Mouse (Mus musculus) neural tube, embryonic 15.5 days (tissue): Measurements from ENCODE around the gene Clasp1. TPM values are rescaled to one million over a fixed set of nuclear protein-coding genes. Genes with fewer than 3 reads are reported as not detected.

Experiments
- ATAC-seq: fragments of 200-750 bp; cut with Nextera tagmentation; 2 replicates; pipeline ENCODE4 v1.8.0; 2017; ENCODE audit warnings: mild to moderate bottlenecking, moderate TSS enrichment, moderate library complexity; ENCODE audit not compliant: low FRiP score
- H3K27ac ChIP-seq: fragments of 300-500 bp; sonication (generic); replicated peaks from 2 replicates; pipeline ENCODE4 v1.5.1; 2015; ENCODE audit warnings: mild to moderate bottlenecking, inconsistent platforms
- H3K27me3 ChIP-seq: fragments of 300-500 bp; sonication (generic); replicated peaks from 2 replicates; pipeline ENCODE4 v1.6.1; 2015; ENCODE audit warnings: inconsistent platforms
- H3K36me3 ChIP-seq: fragments of 300-500 bp; sonication (generic); 2 replicates; pipeline ENCODE4 v1.6.1; 2015; ENCODE audit warnings: inconsistent platforms
- H3K4me1 ChIP-seq: fragments of 300-500 bp; sonication (generic); 2 replicates; pipeline ENCODE4 v1.6.1; 2015; ENCODE audit warnings: inconsistent platforms
- H3K4me2 ChIP-seq: fragments of 300-500 bp; sonication (generic); 2 replicates; pipeline ENCODE4 v1.6.1; 2015; ENCODE audit warnings: inconsistent platforms, mild to moderate bottlenecking, moderate library complexity
- H3K4me3 ChIP-seq: fragments of 300-500 bp; sonication (generic); replicated peaks from 2 replicates; pipeline ENCODE4 v1.5.1; 2015; ENCODE audit warnings: mild to moderate bottlenecking, inconsistent platforms
- H3K9ac ChIP-seq: fragments of 300-500 bp; sonication (generic); replicated peaks from 2 replicates; pipeline ENCODE4 v1.6.1; 2015; ENCODE audit warnings: mild to moderate bottlenecking, inconsistent platforms
- H3K9me3 ChIP-seq: fragments of 300-500 bp; sonication (generic); replicated peaks from 2 replicates; pipeline ENCODE4 v1.6.1; 2016; ENCODE audit warnings: inconsistent platforms
- WGBS: fragments of 180-500 bp; shearing (Covaris S2); methylation state at CpG from one replicate; pipeline ENCODE4 v1.1.7; 2015; ENCODE audit warnings: mixed read lengths; 5-methylcytosine and 5-hydroxymethylcytosine counted together
- polyA plus RNA-seq: library from polyadenylated mRNA; unstranded; fragments of >200 nt; fragmentation: Nextera tagmentation; extraction: Ambion mirVana; gene quantifications from 2 replicates; pipeline ENCODE4 v1.2.1, GENCODE M21; 2015

The Clasp1 gene
- polyA plus RNA-seq, 1 experiment from 2014 or later: 88.1 TPM

- no peak for ATAC-seq
- Histone ChIP-seq H3K9me3 (no peaks in the 10 kb centered on the region), H3K4me1 (0 out of 2 replicates have a peak, but pooled peaks cover 3% of the 10 kb centered on the region), H3K36me3 (no peaks in the 10 kb centered on the region; the same call in 1 of the 2 replicates), H3K4me2 (no peak overlapping the region), H3K27me3 (no peaks in the 10 kb centered on the region), H3K27ac (no peak overlapping the region), H3K4me3 (no peak overlapping the region), H3K9ac (no peak overlapping the region)
- 89% methylated on average over 6 of the region's 6 CpGs for WGBS
Observed at GRCm38 (mm10) chr1:118481703-118482102, 92.8 kb downstream of the Clasp1 start.

GRCm38 (mm10) chr1:118482285-118483019, 93.6 kb downstream of the Clasp1 start:
- no peak for ATAC-seq
- H3K27me3 ChIP-seq: no peaks in the 10 kb centered on the region
- no peaks in the 10 kb centered on the region for H3K9me3 ChIP-seq
- H3K4me2 ChIP-seq: no peak overlapping the region
- no peak overlapping the region for H3K9ac ChIP-seq
- 0 out of 2 replicates have a peak, but pooled peaks cover 3% of the 10 kb centered on the region for H3K4me1 ChIP-seq
- WGBS: 90% methylated on average over 8 of the region's 8 CpGs
- no peaks in the 10 kb centered on the region; the same call in 1 of the 2 replicates for H3K36me3 ChIP-seq
- H3K27ac ChIP-seq: no peak overlapping the region
- H3K4me3 ChIP-seq: no peak overlapping the region

GRCm38 (mm10) chr1:118483504-118484096, 94.7 kb downstream of the Clasp1 start:
- H3K4me1 ChIP-seq: 0 out of 2 replicates have a peak, but pooled peaks cover 3% of the 10 kb centered on the region
- H3K4me3 ChIP-seq: no peak overlapping the region
- H3K27ac ChIP-seq: no peak overlapping the region
- no peak for ATAC-seq
- H3K4me2 ChIP-seq: no peak overlapping the region
- WGBS: 82% methylated on average over 6 of the region's 6 CpGs
- H3K9ac ChIP-seq: no peak overlapping the region
- no peaks in the 10 kb centered on the region for H3K27me3 ChIP-seq
- H3K36me3 ChIP-seq: no peaks in the 10 kb centered on the region; the same call in 1 of the 2 replicates
- no peaks in the 10 kb centered on the region for H3K9me3 ChIP-seq

- H3K9me3 ChIP-seq: no peaks in the 10 kb centered on the region
- ATAC-seq: no peak
- H3K27me3 ChIP-seq: no peaks in the 10 kb centered on the region
- no peak overlapping the region for H3K4me2 ChIP-seq
- 85% methylated on average over 3 of the region's 3 CpGs for WGBS
- H3K4me1 ChIP-seq: 0 out of 2 replicates have a peak, but pooled peaks cover 3% of the 10 kb centered on the region
- H3K36me3 ChIP-seq: no peaks in the 10 kb centered on the region; the same call in 1 of the 2 replicates
- H3K27ac ChIP-seq: no peak overlapping the region
- H3K4me3 ChIP-seq: no peak overlapping the region
- H3K9ac ChIP-seq: no peak overlapping the region
Observed at GRCm38 (mm10) chr1:118485572-118485971, 96.7 kb downstream of the Clasp1 start.

GRCm38 (mm10) chr1:118486021-118486420, 97.2 kb downstream of the Clasp1 start:
- 0 out of 2 replicates have a peak, but pooled peaks cover 3% of the 10 kb centered on the region for H3K4me1 ChIP-seq
- no peaks in the 10 kb centered on the region for H3K9me3 ChIP-seq
- H3K4me2 ChIP-seq: no peak overlapping the region
- no peak overlapping the region for H3K27ac ChIP-seq
- no peak overlapping the region for H3K9ac ChIP-seq
- no peaks in the 10 kb centered on the region; the same call in 1 of the 2 replicates for H3K36me3 ChIP-seq
- ATAC-seq: no peak
- no peaks in the 10 kb centered on the region for H3K27me3 ChIP-seq
- H3K4me3 ChIP-seq: no peak overlapping the region

GRCm38 (mm10) chr1:118492811-118493210, 104.0 kb downstream of the Clasp1 start:
- Histone ChIP-seq H3K36me3 (peaks cover 5% of the 10 kb centered on the region), H3K4me3 (no peak overlapping the region), H3K9me3 (no peaks in the 10 kb centered on the region), H3K4me1 (peaks cover 10% of the 10 kb centered on the region; the same call in 1 of the 2 replicates), H3K27ac (no peak overlapping the region), H3K27me3 (no peaks in the 10 kb centered on the region), H3K9ac (no peak overlapping the region), H3K4me2 (no peak overlapping the region)
- WGBS: 92% methylated on average over 3 of the region's 3 CpGs
- ATAC-seq: no peak

- no peak overlapping the region for H3K27ac ChIP-seq
- WGBS: 96% methylated on average over 9 of the region's 9 CpGs
Observed at GRCm38 (mm10) chr1:118494551-118494950, 105.7 kb downstream of the Clasp1 start.

GRCm38 (mm10) chr1:118498311-118498710, 109.5 kb downstream of the Clasp1 start:
- H3K4me2 ChIP-seq: no peak overlapping the region
- H3K9ac ChIP-seq: no peak overlapping the region
- H3K4me3 ChIP-seq: no peak overlapping the region
- no peaks in the 10 kb centered on the region for H3K9me3 ChIP-seq
- ATAC-seq: peak; percentile 79; the same call in 1 of the 2 replicates
- H3K4me1 ChIP-seq: peaks cover 10% of the 10 kb centered on the region; the same call in 1 of the 2 replicates
- peaks cover 55% of the 10 kb centered on the region for H3K36me3 ChIP-seq
- 78% methylated on average over 5 of the region's 5 CpGs for WGBS
- no peak overlapping the region for H3K27ac ChIP-seq
- no peaks in the 10 kb centered on the region for H3K27me3 ChIP-seq

More at GRCm38 (mm10) chr1:118494551-118494950, 105.7 kb downstream of the Clasp1 start:
- Histone ChIP-seq H3K36me3 (peaks cover 17% of the 10 kb centered on the region), H3K4me1 (peaks cover 10% of the 10 kb centered on the region; the same call in 1 of the 2 replicates), H3K9me3 (no peaks in the 10 kb centered on the region), H3K27me3 (no peaks in the 10 kb centered on the region), H3K4me3 (no peak overlapping the region), H3K9ac (no peak overlapping the region), H3K4me2 (no peak overlapping the region)
- no peak for ATAC-seq

- Histone ChIP-seq H3K36me3 (peaks cover 74% of the 10 kb centered on the region), H3K9me3 (no peaks in the 10 kb centered on the region), H3K27me3 (no peaks in the 10 kb centered on the region), H3K4me3 (no peak overlapping the region), H3K4me2 (no peak overlapping the region), H3K9ac (no peak overlapping the region), H3K27ac (no peak overlapping the region), H3K4me1 (no peaks in the 10 kb centered on the region)
- ATAC-seq: no peak
- 94% methylated on average over 11 of the region's 11 CpGs for WGBS
Observed at GRCm38 (mm10) chr1:118500606-118501005, 111.7 kb downstream of the Clasp1 start.

GRCm38 (mm10) chr1:118501691-118502090, 112.8 kb downstream of the Clasp1 start:
- H3K4me2 ChIP-seq: no peak overlapping the region
- H3K4me3 ChIP-seq: no peak overlapping the region
- no peak overlapping the region for H3K9ac ChIP-seq
- WGBS: 89% methylated on average over 2 of the region's 2 CpGs
- peaks cover 85% of the 10 kb centered on the region for H3K36me3 ChIP-seq
- no peak overlapping the region for H3K27ac ChIP-seq
- no peak for ATAC-seq
- no peaks in the 10 kb centered on the region for H3K4me1 ChIP-seq
- no peaks in the 10 kb centered on the region for H3K9me3 ChIP-seq
- H3K27me3 ChIP-seq: no peaks in the 10 kb centered on the region

GRCm38 (mm10) chr1:118505746-118506145, 116.9 kb downstream of the Clasp1 start:
- H3K9me3 ChIP-seq: no peaks in the 10 kb centered on the region
- H3K27me3 ChIP-seq: no peaks in the 10 kb centered on the region
- H3K4me2 ChIP-seq: no peak overlapping the region
- H3K27ac ChIP-seq: no peak overlapping the region
- no peak overlapping the region for H3K4me3 ChIP-seq
- H3K4me1 ChIP-seq: no peaks in the 10 kb centered on the region
- WGBS: 90% methylated on average over 1 of the region's 1 CpGs
- H3K9ac ChIP-seq: no peak overlapping the region
- H3K36me3 ChIP-seq: peaks cover 96% of the 10 kb centered on the region
- no peak for ATAC-seq

GRCm38 (mm10) chr1:118510996-118511395, 122.1 kb downstream of the Clasp1 start:
- Histone ChIP-seq H3K9me3 (no peaks in the 10 kb centered on the region), H3K36me3 (peaks cover 88% of the 10 kb centered on the region), H3K27me3 (no peaks in the 10 kb centered on the region), H3K9ac (no peak overlapping the region), H3K4me1 (no peaks in the 10 kb centered on the region), H3K4me2 (no peak overlapping the region), H3K27ac (no peak overlapping the region), H3K4me3 (no peak overlapping the region)
- 96% methylated on average over 3 of the region's 3 CpGs for WGBS
- no peak for ATAC-seq
